Mouse (Mus musculus) cortical plate, adult 2 months (tissue): ENCODE data around the gene Gm28048. TPM values are rescaled to one million over a fixed set of nuclear protein-coding genes. Genes with fewer than 3 reads are reported as not detected.

ENCODE experiments used
- H3K27ac ChIP-seq: fragments of 200-500 bp; 2 replicates; pipeline ENCODE4 v1.5.1; 2012; ENCODE audit warnings: low read length, control low read depth, inconsistent platforms; ENCODE audit not compliant: insufficient read depth
- H3K4me1 ChIP-seq: fragments of 200-500 bp; 2 replicates; pipeline ENCODE4 v1.6.1; 2011; ENCODE audit warnings: low read length; ENCODE audit not compliant: control insufficient read depth, insufficient read depth
- H3K4me3 ChIP-seq: fragments of 200-500 bp; 2 replicates; pipeline ENCODE4 v1.5.1; 2011; ENCODE audit warnings: mild to moderate bottlenecking, low read length, control low read depth; ENCODE audit not compliant: insufficient read depth
- CTCF ChIP-seq: fragments of 200-500 bp; IDR thresholded peaks from 2 replicates; pipeline ENCODE4 v1.5.1; 2011; ENCODE audit warnings: mild to moderate bottlenecking, control low read depth, low read length; ENCODE audit not compliant: insufficient read depth; ENCODE audit errors: extremely low read depth
- POLR2A ChIP-seq: fragments of 200-500 bp; IDR thresholded peaks from 2 replicates; pipeline ENCODE4 v1.6.1; 2011; ENCODE audit warnings: mild to moderate bottlenecking, low read length, control low read depth; ENCODE audit not compliant: insufficient read depth; ENCODE audit errors: extremely low read depth
- polyA plus RNA-seq: library from polyadenylated mRNA; depleted of rRNA; stranded (reverse); fragments of >200 nt; gene quantifications from 2 replicates; pipeline ENCODE4 v1.2.3, GENCODE M21; 2012

The Gm28048 gene
- polyA plus RNA-seq, 1 experiment = 7.3 TPM

DNA sequence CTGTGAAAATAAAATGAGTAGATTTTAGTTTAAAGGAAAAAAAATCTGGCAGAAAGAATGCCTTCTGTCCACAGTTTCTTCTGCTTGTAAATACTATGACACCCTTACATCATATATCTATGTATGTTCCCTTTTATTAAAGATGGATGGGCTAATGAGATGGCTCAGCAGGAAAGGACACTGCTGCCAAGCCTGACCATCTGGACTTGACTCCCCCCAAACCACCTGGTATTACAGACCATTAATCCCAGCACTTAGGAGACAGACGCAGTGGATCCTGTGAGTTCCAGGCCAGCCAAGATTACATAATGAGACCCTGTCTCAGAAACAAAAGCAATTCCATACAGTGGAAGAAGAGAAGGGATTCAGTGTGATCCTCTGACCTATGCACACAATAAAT is 3.2 kb downstream of the Gm28048 start:
- Histone ChIP-seq H3K27ac (no peak overlapping the region), H3K4me3 (no peak overlapping the region; the same call in 1 of the 2 replicates), H3K4me1 (peaks cover 8% of the 10 kb centered on the region)
- TF ChIP-seq POLR2A = no peak
- no peak for TF ChIP-seq CTCF

DNA sequence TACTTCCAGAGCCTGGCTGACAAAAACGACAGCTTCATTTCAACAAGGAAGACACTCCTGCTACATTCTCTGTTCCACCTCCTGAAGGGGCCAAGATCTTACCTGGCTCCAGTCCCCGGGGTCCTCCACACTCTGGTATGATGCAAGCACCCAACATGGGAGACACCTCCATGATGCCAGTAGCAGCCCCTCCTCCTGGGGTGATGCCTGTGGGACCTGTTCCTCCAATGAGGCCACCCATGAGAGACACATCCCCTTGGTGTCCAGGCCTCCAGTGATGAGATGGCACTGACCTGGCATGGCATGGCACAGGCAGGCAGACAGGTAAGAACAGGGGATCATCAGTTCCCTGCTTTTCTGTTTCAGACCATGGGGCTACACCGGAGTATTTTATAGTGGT is 3.7 kb downstream of the Gm28048 start:
- Histone ChIP-seq H3K4me3 (peak overlapping the region; percentile 8; the same call in 1 of the 2 replicates), H3K4me1 (peaks cover 8% of the 10 kb centered on the region), H3K27ac (no peak overlapping the region)
- TF ChIP-seq CTCF (no peak), POLR2A (no peak)

DNA sequence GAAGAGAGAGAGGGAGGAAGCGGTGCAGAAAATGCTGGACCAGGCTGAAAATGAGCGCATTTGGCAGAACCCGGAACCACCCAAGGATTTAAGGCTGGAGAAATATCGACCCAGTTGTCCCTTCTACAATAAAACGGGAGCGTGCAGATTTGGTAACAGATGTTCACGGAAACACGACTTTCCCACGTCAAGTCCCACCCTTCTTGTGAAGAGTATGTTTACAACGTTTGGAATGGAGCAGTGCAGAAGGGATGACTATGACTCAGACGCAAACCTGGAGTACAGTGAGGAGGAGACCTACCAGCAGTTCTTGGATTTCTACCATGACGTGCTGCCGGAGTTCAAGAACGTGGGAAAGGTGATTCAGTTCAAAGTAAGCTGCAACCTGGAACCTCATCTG is 8.3 kb downstream of the Gm28048 start:
- peak overlapping the region; percentile 99 for H3K4me3 ChIP-seq
- H3K4me1 ChIP-seq = peaks cover 2% of the 10 kb centered on the region
- TF ChIP-seq POLR2A (0 out of 2 replicates have a peak, but pooled peaks have one; percentile 6), CTCF (no peak)
- no peak overlapping the region for H3K27ac ChIP-seq

DNA sequence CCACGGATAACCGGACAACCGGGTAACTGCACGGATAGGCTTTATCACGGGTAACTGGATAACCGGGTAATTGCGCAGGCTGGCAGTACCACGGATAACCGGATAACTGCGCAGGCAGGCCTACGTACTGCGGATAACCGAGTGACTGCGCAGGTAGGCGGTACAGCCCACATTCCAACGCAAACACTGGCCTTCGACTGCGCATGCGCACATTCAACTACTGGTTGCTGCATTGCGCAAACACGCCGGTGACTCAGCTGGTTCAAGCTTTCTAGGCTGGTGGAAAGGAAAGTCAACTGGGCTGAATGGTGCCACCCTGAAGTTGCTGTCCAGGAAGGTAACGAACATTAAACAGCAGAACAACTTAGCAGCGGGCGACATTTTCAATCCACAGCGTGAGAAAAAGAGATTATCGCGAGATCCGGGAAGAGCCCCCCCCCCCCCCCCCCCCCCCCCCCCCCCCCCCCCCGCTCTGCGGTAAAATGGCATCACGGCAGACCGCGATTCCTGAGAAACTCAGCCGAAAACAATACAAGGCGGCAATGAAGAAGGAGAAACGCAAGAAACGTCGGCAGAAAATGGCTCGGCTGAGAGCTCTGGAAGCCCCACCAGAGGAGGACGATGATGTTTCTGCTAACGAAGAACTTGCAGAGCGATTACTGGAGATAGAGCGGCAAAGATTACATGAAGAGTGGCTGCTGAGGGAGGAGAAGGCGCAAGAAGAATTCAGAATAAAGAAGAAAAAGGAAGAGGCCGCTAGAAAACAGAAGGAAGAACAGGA is 9.0 kb downstream of the Gm28048 start:
- Histone ChIP-seq H3K4me1 (no peaks in the 10 kb centered on the region; the same call in 1 of the 2 replicates), H3K4me3 (peak overlapping the region; percentile 99), H3K27ac (peak overlapping the region; percentile 97)
- TF ChIP-seq POLR2A (peak; percentile 71; the same call in 1 of the 2 replicates), CTCF (no peak)

DNA sequence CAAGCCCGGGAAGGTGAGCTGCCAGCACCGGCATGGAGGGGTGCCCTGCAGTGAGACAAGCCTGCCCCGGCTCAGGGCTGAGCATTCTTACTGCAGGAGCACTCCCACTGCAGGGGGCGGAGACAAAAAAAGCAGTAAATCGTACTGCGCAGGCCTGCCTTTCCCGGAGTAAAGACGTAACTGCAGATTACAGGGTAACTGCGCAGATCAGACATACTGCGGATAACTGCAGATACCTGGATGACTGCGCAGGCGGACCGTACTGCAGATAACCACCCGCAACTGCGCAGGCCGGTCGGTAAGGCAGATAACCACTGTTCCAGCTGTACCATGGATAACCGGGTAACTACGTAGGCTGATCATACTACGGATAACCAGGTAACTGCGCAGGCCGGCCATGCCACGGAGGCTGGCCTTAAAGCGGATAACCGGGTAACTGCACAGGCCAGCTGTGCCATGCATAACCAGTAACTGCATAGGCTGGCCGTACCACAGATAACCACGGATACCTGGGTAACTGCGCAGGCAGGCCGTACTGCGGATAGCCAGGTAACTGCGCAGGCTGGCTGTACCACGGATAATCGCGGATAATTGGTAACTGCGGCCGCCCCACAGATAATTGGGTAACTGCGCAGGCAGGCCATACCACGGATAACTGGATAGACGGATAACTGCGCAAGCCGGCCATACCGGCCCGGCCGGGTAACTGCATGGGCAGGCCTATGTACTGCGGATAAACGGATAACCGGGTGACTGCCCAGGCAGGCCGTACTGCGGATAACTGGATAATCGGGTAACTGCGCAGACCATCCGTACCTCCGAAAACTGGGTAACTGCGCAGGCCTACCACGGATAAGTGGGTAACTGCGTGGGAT is 9.8 kb downstream of the Gm28048 start, which contains the start of gene Zrsr1:
Gene Zrsr1 (plus strand): TSS at position 171 of the 875 bp plus-strand sequence.
- Histone ChIP-seq H3K4me3 (peak within 1 kb of the TSS; percentile 99), H3K27ac (peak within 1 kb of the TSS; percentile 97), H3K4me1 (no peaks in the 10 kb centered on the region; the same call in 1 of the 2 replicates)
- TF ChIP-seq CTCF = no peak
- peak; percentile 95 for TF ChIP-seq POLR2A

DNA sequence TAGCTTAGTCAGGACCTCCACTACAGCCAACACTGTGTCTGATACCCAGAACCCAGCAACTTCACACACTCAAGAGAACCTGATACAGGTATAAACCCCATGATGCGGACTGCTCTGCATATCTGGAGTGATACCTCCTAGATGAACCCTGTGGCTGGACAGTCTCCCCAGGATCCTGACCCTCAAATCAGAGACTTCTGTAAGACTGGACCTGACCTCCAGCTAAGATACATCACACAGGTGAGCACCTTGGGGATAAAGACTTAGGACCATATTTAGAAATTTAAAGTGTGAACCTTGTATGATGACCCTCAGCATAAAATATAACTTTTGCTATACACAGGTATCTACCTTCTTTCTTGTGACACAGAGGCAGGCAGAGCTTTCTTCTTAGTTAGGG is 11.3 kb downstream of the Gm28048 start:
- TF ChIP-seq POLR2A (no peak), CTCF (no peak)
- H3K4me3 ChIP-seq = no peak overlapping the region
- H3K4me1 ChIP-seq = no peaks in the 10 kb centered on the region
- no peak overlapping the region for H3K27ac ChIP-seq

DNA sequence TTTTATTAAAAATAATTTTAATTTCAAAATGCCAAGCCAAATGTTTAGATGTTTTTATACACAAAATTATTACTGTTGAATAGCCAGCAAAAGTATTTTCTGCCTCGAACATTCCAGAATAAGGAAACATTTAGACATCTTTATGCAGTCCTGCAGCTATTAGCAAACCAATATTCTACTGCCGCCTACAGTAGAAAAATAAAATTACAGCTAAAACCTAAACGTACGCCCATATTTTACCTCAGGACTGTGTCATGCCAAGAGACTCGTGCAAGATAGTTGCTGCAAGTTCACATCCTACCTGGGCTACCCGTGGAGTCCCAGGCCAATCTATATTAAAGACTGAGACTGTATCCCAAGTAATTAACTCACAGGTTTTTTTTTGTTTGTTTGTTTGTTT is 12.4 kb downstream of the Gm28048 start:
- no peaks in the 10 kb centered on the region for H3K4me1 ChIP-seq
- no peak overlapping the region for H3K4me3 ChIP-seq
- TF ChIP-seq CTCF = 0 out of 2 replicates have a peak, but pooled peaks have one; percentile 3
- TF ChIP-seq POLR2A = no peak
- H3K27ac ChIP-seq = no peak overlapping the region

DNA sequence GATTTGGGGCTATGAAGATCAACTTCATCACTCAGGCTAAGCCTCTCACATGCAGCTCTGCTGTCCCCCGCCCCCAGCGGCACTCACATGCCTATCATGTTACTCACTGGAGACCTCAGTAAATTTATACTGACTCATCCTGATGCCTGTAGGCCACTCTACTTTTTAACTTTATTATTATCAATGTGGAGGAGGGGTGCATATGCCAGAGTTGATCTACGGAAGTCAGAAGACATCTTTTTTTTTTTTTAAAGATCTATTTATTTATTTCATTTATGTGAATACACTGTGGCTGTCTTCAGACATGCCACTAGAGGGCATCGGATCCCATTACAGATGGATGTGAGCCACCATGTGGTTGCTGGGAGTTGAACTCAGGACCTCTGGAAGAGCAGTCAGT is 16.4 kb downstream of the Gm28048 start:
- Histone ChIP-seq H3K4me3 (no peak overlapping the region), H3K4me1 (peaks cover 3% of the 10 kb centered on the region), H3K27ac (no peak overlapping the region)
- no peak for TF ChIP-seq POLR2A
- TF ChIP-seq CTCF = no peak

DNA sequence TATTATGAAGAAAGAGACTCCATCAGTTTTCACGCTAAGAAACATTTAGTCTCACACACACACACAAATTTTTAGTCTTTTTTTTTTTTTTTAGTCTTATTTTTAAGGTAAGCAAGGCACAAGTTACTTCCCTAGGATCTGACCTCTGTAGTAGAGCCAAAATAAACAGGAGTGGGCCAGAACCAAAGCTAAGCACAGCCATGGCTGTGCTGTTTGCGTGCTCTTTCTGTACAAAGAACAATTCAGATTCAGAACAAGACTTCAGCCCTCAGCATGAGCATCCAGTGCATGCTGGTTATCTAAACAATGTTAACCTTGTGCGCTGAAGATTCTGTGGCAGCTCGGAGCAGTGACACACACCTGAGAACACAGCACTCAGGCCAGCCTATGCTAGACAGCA is 17.5 kb downstream of the Gm28048 start:
- TF ChIP-seq POLR2A (no peak), CTCF (no peak)
- Histone ChIP-seq H3K4me3 (no peak overlapping the region), H3K27ac (no peak overlapping the region), H3K4me1 (peaks cover 3% of the 10 kb centered on the region)
